Mouse (Mus musculus): ENCODE data around the gene Gm10638.

- TF ChIP-seq CTCF (IDR thresholded peaks at IDR 0.05; ENCODE audit: extremely low read depth, insufficient read depth, low read length) (no peak), POLR2A (IDR thresholded peaks at IDR 0.05; ENCODE audit: extremely low read depth, insufficient read depth, low read length) (no peak)
Measured at GRCm38 (mm10) chr8:86760746-86761145, 15.2 kb downstream of the Gm10638 start.
